Mouse (Mus musculus) heart, adult 2 months (tissue): Measurements from ENCODE around the gene Sh3rf3. TPM values are rescaled to one million over a fixed set of nuclear protein-coding genes. Genes with fewer than 3 reads are reported as not detected.

Experiments used
- DNase-seq, 2 experiments: peaks; one replicate each; pipeline ENCODE4 v3.0.0; 2021
- H3K27ac ChIP-seq: fragments of 200-600 bp; 2 replicates; pipeline ENCODE4 v1.8.1; 2022
- H3K27me3 ChIP-seq: fragments of 200-500 bp; 2 replicates; pipeline ENCODE4 v1.6.1; 2012; ENCODE audit warnings: mild to moderate bottlenecking, low read length, inconsistent platforms, mixed read lengths; ENCODE audit not compliant: control insufficient read depth, insufficient read depth
- H3K36me3 ChIP-seq: fragments of 200-500 bp; 2 replicates; pipeline ENCODE4 v1.6.1; 2012; ENCODE audit warnings: low read length, inconsistent platforms; ENCODE audit not compliant: control insufficient read depth, insufficient read depth
- H3K4me1 ChIP-seq: fragments of 200-500 bp; 2 replicates; pipeline ENCODE4 v1.6.1; 2011; ENCODE audit warnings: low read length; ENCODE audit not compliant: control insufficient read depth, insufficient read depth
- H3K4me3 ChIP-seq: fragments of 200-600 bp; 2 replicates; pipeline ENCODE4 v1.8.1; 2022
- H3K79me2 ChIP-seq: fragments of 200-500 bp; replicated peaks from 2 replicates; pipeline ENCODE4 v1.6.1; 2012; ENCODE audit warnings: mild to moderate bottlenecking, inconsistent platforms, low read length, moderate library complexity, mixed read lengths; ENCODE audit not compliant: control insufficient read depth, insufficient read depth
- H3K9ac ChIP-seq: fragments of 200-500 bp; 2 replicates; pipeline ENCODE4 v1.6.1; 2012; ENCODE audit warnings: low read depth, mild to moderate bottlenecking, control low read depth, inconsistent platforms, low read length, mixed read lengths
- CTCF ChIP-seq: fragments of 200-600 bp; IDR thresholded peaks from 2 replicates; pipeline ENCODE4 v1.8.1; 2022; ENCODE audit warnings: antibody characterized with exemption, mild to moderate bottlenecking, moderate library complexity
- EP300 ChIP-seq: fragments of 200-500 bp; IDR thresholded peaks from 2 replicates; pipeline ENCODE4 v1.6.1; 2011; ENCODE audit warnings: low read depth, low read length, control low read depth; ENCODE audit not compliant: insufficient read depth
- POLR2A ChIP-seq: fragments of 200-500 bp; IDR thresholded peaks from 2 replicates; pipeline ENCODE4 v1.6.1; 2011; ENCODE audit warnings: mild to moderate bottlenecking, low read depth, low read length, control low read depth; ENCODE audit not compliant: insufficient read depth
- WGBS: fragments of 180-500 bp; shearing (Covaris S2); methylation state at CpG from one replicate; pipeline ENCODE4 v1.1.7; 2018; 5-methylcytosine and 5-hydroxymethylcytosine counted together
- intact Hi-C: fragments of 180-260 bp; cut with DNase I; formaldehyde crosslinking; loops from one replicate; pipeline ENCODE4 v1.15.1; 2025
- polyA plus RNA-seq: library from polyadenylated mRNA; depleted of rRNA; stranded (reverse); fragments of >200 nt; gene quantifications from 2 replicates; pipeline ENCODE4 v1.2.3, GENCODE M21; 2012
- total RNA-seq, 2 experiments: library from RNA; stranded (reverse); gene quantifications; 2 replicates each; pipeline ENCODE4 v1.2.3; 2021

Gene Sh3rf3
- total and polyA plus RNA-seq, 3 experiments: 0.80 to 1.6 (median 0.97) TPM

DNA sequence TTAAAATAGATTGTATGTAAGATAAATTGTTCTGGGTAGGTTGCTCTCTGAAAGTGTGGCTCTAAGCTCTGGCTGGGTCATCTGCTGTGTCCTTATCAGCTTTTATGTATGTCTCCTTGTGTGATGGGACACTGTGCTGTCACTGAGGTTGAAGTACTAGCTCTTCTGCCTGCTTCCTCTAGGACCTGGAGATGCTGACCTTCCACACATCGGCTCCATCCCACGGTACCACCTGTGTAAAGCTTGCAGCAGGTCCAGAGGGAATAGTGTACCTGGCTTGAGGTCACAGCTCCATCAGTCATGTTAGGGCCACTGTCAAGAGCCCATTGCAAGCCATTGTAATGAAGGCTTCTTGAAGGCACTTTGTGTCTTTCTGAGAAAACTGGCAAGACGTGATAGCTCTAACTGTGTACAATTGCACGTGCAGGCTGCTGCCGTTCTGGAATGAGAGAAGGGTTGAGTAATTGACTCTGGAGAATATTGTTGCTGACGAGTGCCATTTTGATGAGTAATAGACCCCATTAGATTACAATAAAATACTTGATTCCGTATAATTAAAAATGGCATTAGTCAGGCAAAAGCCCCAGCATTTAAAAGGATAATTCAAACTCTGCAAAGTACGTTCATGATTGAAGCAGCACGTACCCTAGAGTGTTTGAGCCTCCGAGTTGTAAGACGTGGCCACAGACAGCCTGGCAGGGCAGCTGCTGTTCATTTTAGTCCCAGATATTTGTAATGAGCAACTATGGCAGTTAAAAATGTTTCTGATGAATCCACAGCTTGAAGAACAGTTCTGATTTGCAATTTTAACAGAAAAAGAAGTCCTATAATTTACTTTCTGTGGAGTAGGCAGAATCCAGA lies 16.3 kb downstream of the Sh3rf3 start:
- no peak for DNase-seq
- TF ChIP-seq EP300: no peak
- TF ChIP-seq CTCF: no peak
- TF ChIP-seq POLR2A: no peak
- intact Hi-C loops: no loop called here
- Histone ChIP-seq H3K27ac (no peak overlapping the region), H3K79me2 (no peaks in the 10 kb centered on the region), H3K27me3 (no peaks in the 10 kb centered on the region), H3K9ac (no peak overlapping the region), H3K36me3 (no peaks in the 10 kb centered on the region), H3K4me3 (no peak overlapping the region), H3K4me1 (no peaks in the 10 kb centered on the region)
- 79% methylated on average over 11 of the region's 11 CpGs for WGBS

DNA sequence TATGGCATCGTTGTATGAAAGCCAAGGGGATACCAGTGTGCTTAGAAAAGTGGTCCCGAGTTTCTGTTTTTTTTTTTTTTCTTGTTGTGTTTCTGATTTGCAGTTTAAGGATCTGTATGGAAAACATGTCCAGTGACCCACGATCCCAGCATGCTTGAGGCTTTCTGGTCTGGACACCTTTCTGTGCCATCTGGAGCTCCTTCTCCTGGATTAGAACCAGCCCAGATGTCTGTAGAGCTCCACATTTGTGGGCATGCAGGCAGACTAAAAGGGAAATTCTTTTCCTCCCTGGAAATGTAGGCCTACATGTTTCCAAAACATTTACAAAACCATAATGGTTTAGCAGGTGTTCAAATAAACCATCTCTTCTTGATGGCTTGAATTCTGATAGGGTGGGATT lies 20.0 kb downstream of the Sh3rf3 start:
- H3K36me3 ChIP-seq: no peaks in the 10 kb centered on the region
- no peak for DNase-seq
- no peaks in the 10 kb centered on the region for H3K79me2 ChIP-seq
- H3K4me1 ChIP-seq: no peaks in the 10 kb centered on the region
- intact Hi-C loops: no loop called here
- no peaks in the 10 kb centered on the region for H3K27me3 ChIP-seq
- TF ChIP-seq POLR2A (no peak), CTCF (no peak), EP300 (no peak)
- H3K27ac ChIP-seq: no peak overlapping the region
- 65% methylated on average over 3 of the region's 3 CpGs for WGBS
- H3K4me3 ChIP-seq: no peak overlapping the region
- H3K9ac ChIP-seq: no peak overlapping the region

DNA sequence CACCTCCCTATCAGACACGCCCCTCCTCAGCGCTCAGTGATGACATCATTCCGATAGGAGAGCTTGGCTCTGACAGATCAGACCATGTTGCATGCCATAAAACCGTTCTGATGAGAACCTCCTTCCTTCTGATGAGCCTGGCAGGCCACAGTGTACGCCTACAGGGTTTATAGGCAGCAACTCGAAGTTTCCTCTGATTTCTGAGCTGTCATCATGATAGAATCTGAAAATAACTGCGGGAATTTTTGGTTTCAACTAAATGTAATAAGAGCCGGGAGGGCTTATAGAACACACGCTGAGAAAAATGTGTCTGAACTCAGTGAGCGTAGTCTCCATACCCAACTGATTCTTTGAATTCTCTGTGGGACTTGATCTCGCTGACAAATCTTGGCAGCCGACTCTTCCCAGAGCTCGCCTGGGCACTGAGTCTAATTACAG lies 20.6 kb downstream of the Sh3rf3 start:
- Histone ChIP-seq H3K79me2 (no peaks in the 10 kb centered on the region), H3K36me3 (no peaks in the 10 kb centered on the region), H3K4me3 (no peak overlapping the region), H3K27me3 (no peaks in the 10 kb centered on the region), H3K9ac (no peak overlapping the region), H3K27ac (no peak overlapping the region), H3K4me1 (no peaks in the 10 kb centered on the region)
- DNase-seq: no peak
- intact Hi-C loops: no loop called here
- 66% methylated on average over 13 of the region's 13 CpGs for WGBS
- no peak for TF ChIP-seq CTCF
- TF ChIP-seq EP300: no peak
- TF ChIP-seq POLR2A: no peak

DNA sequence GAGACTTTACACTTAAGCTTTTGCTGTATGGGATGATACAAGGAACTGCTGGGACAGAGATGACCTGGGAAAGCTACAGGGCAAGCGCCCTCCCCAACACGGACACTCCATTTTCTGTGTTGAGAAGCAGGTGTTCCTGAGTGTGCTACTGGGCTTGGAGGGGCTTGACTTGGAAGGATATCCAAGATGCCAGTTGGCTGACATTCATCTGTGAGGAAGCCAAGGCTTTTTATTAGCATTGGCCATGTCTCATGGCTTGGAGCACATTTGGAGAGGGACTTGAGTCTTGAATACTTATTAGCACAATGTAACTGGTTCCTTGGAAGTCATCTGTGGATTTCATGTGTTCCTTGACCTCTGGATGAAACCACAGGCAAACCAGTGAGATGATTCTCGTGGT lies 23.2 kb downstream of the Sh3rf3 start:
- H3K4me3 ChIP-seq: no peak overlapping the region
- no peaks in the 10 kb centered on the region for H3K36me3 ChIP-seq
- H3K27me3 ChIP-seq: no peaks in the 10 kb centered on the region
- H3K27ac ChIP-seq: no peak overlapping the region
- 76% methylated on average over 3 of the region's 3 CpGs for WGBS
- H3K9ac ChIP-seq: no peak overlapping the region
- DNase-seq: no peak
- intact Hi-C loops: no loop called here
- TF ChIP-seq EP300: no peak
- H3K4me1 ChIP-seq: no peaks in the 10 kb centered on the region
- no peaks in the 10 kb centered on the region for H3K79me2 ChIP-seq

DNA sequence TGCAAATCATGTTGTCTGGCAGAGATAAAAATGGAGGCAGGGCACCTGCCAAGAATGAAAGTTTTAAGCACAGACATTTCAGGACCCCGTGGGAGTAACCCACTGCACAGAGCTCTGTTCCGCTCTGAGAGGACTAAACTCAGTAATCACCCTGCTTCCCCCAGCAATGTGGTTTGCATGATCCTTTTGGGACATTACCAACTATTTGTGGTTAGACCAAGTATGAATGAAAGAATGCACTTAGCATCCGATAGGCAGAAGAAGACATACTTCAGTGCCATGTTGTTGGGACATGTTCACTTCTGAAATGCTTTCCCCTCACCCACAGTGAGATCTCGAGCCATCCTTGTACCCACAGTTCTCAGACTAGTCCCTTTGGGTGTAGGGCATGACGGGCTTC lies 24.3 kb downstream of the Sh3rf3 start:
- no peaks in the 10 kb centered on the region for H3K27me3 ChIP-seq
- no peak overlapping the region for H3K9ac ChIP-seq
- no peak overlapping the region for H3K4me3 ChIP-seq
- no peak for TF ChIP-seq CTCF
- no peak for TF ChIP-seq EP300
- no peak for TF ChIP-seq POLR2A
- no peak for DNase-seq
- H3K27ac ChIP-seq: no peak overlapping the region
- H3K79me2 ChIP-seq: no peaks in the 10 kb centered on the region
- intact Hi-C loops: no loop called here
- H3K36me3 ChIP-seq: no peaks in the 10 kb centered on the region
- WGBS: 80% methylated on average over 5 of the region's 5 CpGs
- H3K4me1 ChIP-seq: no peaks in the 10 kb centered on the region

DNA sequence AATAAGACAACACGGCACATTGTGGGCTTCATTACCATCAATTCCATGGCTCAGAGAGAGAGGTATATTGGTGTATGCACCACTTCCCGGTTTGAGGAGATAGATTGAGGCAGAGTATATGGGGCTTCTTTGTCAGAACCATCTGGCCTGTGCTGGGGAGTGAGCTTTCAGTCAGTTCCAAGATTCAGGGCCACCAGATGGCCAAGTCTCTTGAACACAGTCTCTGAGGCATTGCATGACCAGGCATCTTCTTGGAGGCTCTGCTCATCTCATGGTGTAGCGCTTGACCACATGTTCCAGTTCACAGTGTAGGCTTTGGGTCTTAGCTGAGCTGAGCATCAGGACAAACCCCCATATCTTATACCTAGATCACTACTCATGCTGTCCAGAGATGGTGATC lies 28.8 kb downstream of the Sh3rf3 start:
- Histone ChIP-seq H3K9ac (no peak overlapping the region), H3K27me3 (no peaks in the 10 kb centered on the region), H3K36me3 (no peaks in the 10 kb centered on the region), H3K4me3 (no peak overlapping the region), H3K27ac (no peak overlapping the region), H3K79me2 (no peaks in the 10 kb centered on the region), H3K4me1 (no peaks in the 10 kb centered on the region)
- WGBS: 82% methylated on average over 3 of the region's 3 CpGs
- TF ChIP-seq EP300 (no peak), CTCF (no peak), POLR2A (no peak)
- intact Hi-C loops: no loop called here
- DNase-seq: no peak
